Comparison of ENCODE assay signal across 16 mouse cellular contexts in genomic region chr4:137460676-137461075, GRCm38 (mm10). TPM values are rescaled to one million over a fixed set of nuclear protein-coding genes. Genes with fewer than 3 reads are reported as not detected.
DNase-seq lines count a peak whose midpoint lies in the region; ATAC-seq and TF ChIP-seq lines count a peak whose summit lies in the region.
"Had no signal": no experiment of that assay in that cellular context is flagged by ENCODE, and none has a peak within 500 bp of the region (broad histone marks: within the 10 kb centered on the region; RNA-seq: fewer than 3 reads in every experiment).

No protein-coding gene starts in this region.

- TF ChIP-seq CTCF in layer of hippocampus, adult 2 months (conservative IDR thresholded peaks at IDR 0.05), result no peak

- H3K27me3 ChIP-seq in heart, embryonic 16.5 days (ENCODE audit: control insufficient read depth, insufficient read depth, low read length), result no peaks in the 10 kb centered on the region
- H3K27me3 ChIP-seq in lung, embryonic 16.5 days (ENCODE audit: control insufficient read depth, insufficient read depth, low read depth, low read length), result no peaks in the 10 kb centered on the region
- no peaks in the 10 kb centered on the region for H3K27me3 ChIP-seq in embryonic facial prominence, embryonic 10.5 days (replicated peaks; ENCODE audit: low read depth, poor library complexity, severe bottlenecking)

- H3K4me1 ChIP-seq in heart, embryonic 16.5 days (ENCODE audit: control insufficient read depth, insufficient read depth, low read length), result peaks cover 17% of the 10 kb centered on the region
- H3K4me1 ChIP-seq in lung, embryonic 16.5 days (replicated peaks; ENCODE audit: control insufficient read depth, insufficient read depth, low read length), result peaks cover 21% of the 10 kb centered on the region
- H3K4me1 ChIP-seq in embryonic facial prominence, embryonic 10.5 days, result peaks cover 40% of the 10 kb centered on the region

- H3K36me3 ChIP-seq in heart, embryonic 16.5 days (ENCODE audit: control insufficient read depth, insufficient read depth), result no peaks in the 10 kb centered on the region
- H3K36me3 ChIP-seq in lung, embryonic 16.5 days (ENCODE audit: control insufficient read depth, insufficient read depth, low read length), result no peaks in the 10 kb centered on the region
- H3K36me3 ChIP-seq in embryonic facial prominence, embryonic 10.5 days (replicated peaks), result no peaks in the 10 kb centered on the region

- H3K9me3 ChIP-seq in heart, embryonic 16.5 days (replicated peaks; ENCODE audit: control insufficient read depth, low read length), result no peaks in the 10 kb centered on the region
- no peaks in the 10 kb centered on the region for H3K9me3 ChIP-seq in lung, embryonic 16.5 days (ENCODE audit: control insufficient read depth, low read length)
- no peaks in the 10 kb centered on the region for H3K9me3 ChIP-seq in embryonic facial prominence, embryonic 10.5 days

- 73% methylated on average over 14 of the region's 14 CpGs for WGBS in heart, embryonic 16.5 days
- WGBS in lung, embryonic 16.5 days, result 67% methylated on average over 14 of the region's 14 CpGs
- WGBS in embryonic facial prominence, embryonic 10.5 days, result 61% methylated on average over 14 of the region's 14 CpGs

- DNase-seq in heart, adult 11 months, result no peak
- no peak for DNase-seq in lung, adult 18-20 months
- no peak for DNase-seq in embryonic facial prominence, embryonic 10.5 days (ENCODE audit: low spot score)
- DNase-seq in cerebellum, postnatal 25 days, result no peak
- DNase-seq in layer of hippocampus, adult 2 months (ENCODE audit: low spot score in 2 of 2), result no peak
- DNase-seq: adrenal gland, adult 2 months; cerebellum, adult 8-10 months; lung, postnatal 14 days; right cerebral cortex, postnatal 25 days had no signal

- H3K4me3 ChIP-seq in heart, embryonic 16.5 days (ENCODE audit: low read length), result no peak overlapping the region
- no peak overlapping the region for H3K4me3 ChIP-seq in lung, embryonic 16.5 days (ENCODE audit: low read length)
- H3K4me3 ChIP-seq in embryonic facial prominence, embryonic 10.5 days, result no peak overlapping the region
- H3K4me3 ChIP-seq in layer of hippocampus, adult 2 months, result no peak overlapping the region

- H3K27ac ChIP-seq in heart, embryonic 16.5 days (ENCODE audit: low read length), result peak overlapping the region; percentile 66
- H3K27ac ChIP-seq in lung, embryonic 16.5 days (ENCODE audit: low read length), result peak overlapping the region; percentile 9; the same call in 1 of the 2 replicates
- H3K27ac ChIP-seq in embryonic facial prominence, embryonic 10.5 days (replicated peaks), result peak overlapping the region; percentile 5; the same call in 1 of the 2 replicates
- H3K27ac ChIP-seq in layer of hippocampus, adult 2 months, result no peak overlapping the region

- ATAC-seq in heart, embryonic 16.5 days (replicated peaks; ENCODE audit: extremely low read depth, insufficient read depth, low FRiP score), result no peak
- ATAC-seq in lung, embryonic 16.5 days (ENCODE audit: low read depth), result no peak
- ATAC-seq: intestine, postnatal 0 days had no signal

- no peak overlapping the region for H3K9ac ChIP-seq in heart, embryonic 16.5 days (ENCODE audit: low read length)
- no peak overlapping the region for H3K9ac ChIP-seq in lung, embryonic 16.5 days (ENCODE audit: low read length)

- H3K4me2 ChIP-seq in heart, embryonic 16.5 days (ENCODE audit: low read depth, low read length), result no peak overlapping the region
- no peak overlapping the region for H3K4me2 ChIP-seq in lung, embryonic 16.5 days (ENCODE audit: low read depth, low read length)
- H3K4me2 ChIP-seq: liver, embryonic 11.5 days had no signal

RNA-seq across cellular contexts. Expression of gene 1700013G24Rik, which starts 7.6 kb away (rescaled TPM):
- polyA plus RNA-seq in heart, embryonic 16.5 days (2015; fragmentation: Nextera tagmentation; extraction: Ambion mirVana), result not detected in 2 replicates
- not detected in 2 replicates for polyA plus RNA-seq in lung, embryonic 16.5 days (2015; fragmentation: Nextera tagmentation; extraction: Ambion mirVana)
- polyA plus RNA-seq in embryonic facial prominence, embryonic 10.5 days (2016; fragmentation: Nextera tagmentation; extraction: Ambion mirVana), result not detected in 2 replicates
- not detected for total RNA-seq in layer of hippocampus, adult 2 months (2021)
- total RNA-seq: adrenal gland, adult 2 months; granulocyte monocyte progenitor cell, adult 5-6 weeks; layer of hippocampus, adult 8-10 months had no signal
- polyA plus RNA-seq: adrenal gland, adult 2 months; frontal cortex, adult 2 months; intestine, postnatal 0 days; liver, embryonic 11.5 days had no signal

RNA-seq across cellular contexts. Expression of gene Hspg2, which starts 7.9 kb away (rescaled TPM):
- 52.0 and 56.3 TPM in 2 replicates for polyA plus RNA-seq in heart, embryonic 16.5 days (2015; fragmentation: Nextera tagmentation; extraction: Ambion mirVana)
- polyA plus RNA-seq in lung, embryonic 16.5 days (2015; fragmentation: Nextera tagmentation; extraction: Ambion mirVana), result 34.7 and 35.2 TPM in 2 replicates
- polyA plus RNA-seq in embryonic facial prominence, embryonic 10.5 days (2016; fragmentation: Nextera tagmentation; extraction: Ambion mirVana), result 17.4 and 19.6 TPM in 2 replicates
- 1 to 10 TPM; 4.0 to 5.2 TPM for total RNA-seq in layer of hippocampus, adult 2 months (2021)

RNA-seq across cellular contexts. Expression of gene Cela3b, which starts 30.3 kb away (rescaled TPM):
- 0.35 TPM in 1 of 2 replicates, not detected in the other for polyA plus RNA-seq in heart, embryonic 16.5 days (2015; fragmentation: Nextera tagmentation; extraction: Ambion mirVana)
- polyA plus RNA-seq in lung, embryonic 16.5 days (2015; fragmentation: Nextera tagmentation; extraction: Ambion mirVana), result not detected in 2 replicates
- polyA plus RNA-seq in embryonic facial prominence, embryonic 10.5 days (2016; fragmentation: Nextera tagmentation; extraction: Ambion mirVana), result not detected in 2 replicates
- total RNA-seq in layer of hippocampus, adult 2 months (2021), result not detected
- total RNA-seq: adrenal gland, adult 2 months; granulocyte monocyte progenitor cell, adult 5-6 weeks; layer of hippocampus, adult 8-10 months had no signal
- polyA plus RNA-seq: frontal cortex, adult 2 months; liver, embryonic 11.5 days had no signal

RNA-seq across cellular contexts. Expression of gene Cela3a, which starts 51.1 kb away (rescaled TPM):
- not detected in 2 replicates for polyA plus RNA-seq in heart, embryonic 16.5 days (2015; fragmentation: Nextera tagmentation; extraction: Ambion mirVana)
- polyA plus RNA-seq in lung, embryonic 16.5 days (2015; fragmentation: Nextera tagmentation; extraction: Ambion mirVana), result not detected in 2 replicates
- not detected in 2 replicates for polyA plus RNA-seq in embryonic facial prominence, embryonic 10.5 days (2016; fragmentation: Nextera tagmentation; extraction: Ambion mirVana)
- total RNA-seq in layer of hippocampus, adult 2 months (2021), result not detected
- total RNA-seq: adrenal gland, adult 2 months; granulocyte monocyte progenitor cell, adult 5-6 weeks; layer of hippocampus, adult 8-10 months had no signal
- polyA plus RNA-seq: adrenal gland, adult 2 months; frontal cortex, adult 2 months; intestine, postnatal 0 days; liver, embryonic 11.5 days had no signal
